Mouse (Mus musculus): ENCODE measurements at regions not wholly inside any gene's neighbourhood (a gene's known extent, or its start where the extent isn't known, plus 50 kb on each side); places are given as distances from the start of the nearest gene placed in this dataset.
A peak's percentile ranks its signal among the peaks of the same experiment; 100 is the strongest.

DNA sequence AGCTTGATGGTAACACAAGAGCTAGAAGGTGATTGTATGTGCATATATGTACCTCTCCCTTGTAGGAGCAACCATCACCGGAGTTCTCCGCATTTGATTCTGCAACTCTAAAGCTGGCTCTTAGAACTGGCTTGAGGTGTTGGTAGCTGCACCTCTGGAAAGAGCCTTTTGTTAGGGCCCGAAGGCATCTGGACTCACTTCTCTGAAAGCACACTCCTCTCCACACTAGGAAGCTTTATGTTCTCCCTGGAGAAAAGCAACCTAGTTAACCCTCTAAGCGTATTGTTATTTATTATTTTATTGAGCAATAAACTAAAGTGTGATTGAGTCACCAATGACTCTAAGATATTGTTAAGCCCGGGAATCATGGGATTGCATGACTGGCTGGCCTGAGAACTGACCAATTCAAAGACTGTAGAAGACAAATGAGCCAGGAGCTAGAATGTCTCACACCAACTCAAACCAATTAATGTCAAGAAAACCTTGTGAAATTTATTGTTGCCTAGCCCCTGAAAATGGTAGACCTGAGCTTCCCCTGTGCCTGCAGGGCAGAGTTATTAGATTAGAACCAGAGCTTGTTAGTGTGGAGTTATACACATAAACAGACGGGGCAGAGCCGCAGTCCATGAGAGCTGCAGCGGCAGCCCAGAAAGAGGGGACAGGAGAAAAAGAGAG lies 340.6 kb downstream of the Setd4 start:
- peak; percentile 60 for DNase-seq

DNA sequence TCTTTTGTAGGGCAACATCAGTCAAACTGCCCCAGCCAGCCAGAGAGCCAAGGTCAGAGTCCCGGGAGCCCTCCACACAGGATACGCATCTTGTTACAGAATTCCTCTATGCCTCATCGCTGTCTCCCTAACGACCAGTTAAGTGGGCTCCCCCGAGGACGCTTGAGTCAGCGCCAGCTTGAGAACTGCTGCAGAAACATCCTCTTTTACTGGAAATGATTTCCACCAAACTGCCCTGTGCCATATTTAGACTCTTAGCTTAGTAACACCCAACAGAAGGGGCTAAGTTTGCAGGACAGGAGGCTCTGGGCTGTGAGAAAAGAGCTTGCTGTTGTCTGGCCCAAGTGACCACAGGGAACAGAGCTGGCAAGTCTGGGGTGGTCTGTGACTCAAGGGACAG lies 357.0 kb downstream of the Setd4 start:
- DNase-seq, result peak; percentile 85

- peak; percentile 37 for DNase-seq
Observed at GRCm38 (mm10) chr16:93245738-93246137, 358.1 kb downstream of the Setd4 start.

- peak; percentile 49 for DNase-seq
Observed at GRCm38 (mm10) chr16:93238898-93239297, 365.0 kb downstream of the Setd4 start.

DNA sequence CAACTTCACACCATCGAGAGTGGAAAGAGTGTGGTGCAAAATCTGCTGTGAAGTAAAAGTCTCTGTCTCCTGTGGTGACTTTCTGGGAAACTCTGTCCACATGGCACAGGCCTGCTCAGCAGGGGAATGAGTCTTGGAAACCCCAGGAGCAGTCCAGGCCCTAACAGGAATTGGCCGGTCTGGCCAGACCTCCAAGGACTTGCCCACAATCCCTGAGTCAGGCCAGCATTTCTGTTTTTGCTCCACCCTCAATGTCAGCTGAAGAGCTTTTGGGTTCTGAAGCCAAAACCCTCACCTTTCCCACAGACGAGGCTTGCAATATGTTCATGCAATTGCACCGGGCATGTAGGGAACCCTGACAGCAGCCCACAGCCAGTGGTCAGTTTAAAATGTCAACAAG lies 365.5 kb downstream of the Setd4 start:
- DNase-seq, result peak; percentile 21

DNA sequence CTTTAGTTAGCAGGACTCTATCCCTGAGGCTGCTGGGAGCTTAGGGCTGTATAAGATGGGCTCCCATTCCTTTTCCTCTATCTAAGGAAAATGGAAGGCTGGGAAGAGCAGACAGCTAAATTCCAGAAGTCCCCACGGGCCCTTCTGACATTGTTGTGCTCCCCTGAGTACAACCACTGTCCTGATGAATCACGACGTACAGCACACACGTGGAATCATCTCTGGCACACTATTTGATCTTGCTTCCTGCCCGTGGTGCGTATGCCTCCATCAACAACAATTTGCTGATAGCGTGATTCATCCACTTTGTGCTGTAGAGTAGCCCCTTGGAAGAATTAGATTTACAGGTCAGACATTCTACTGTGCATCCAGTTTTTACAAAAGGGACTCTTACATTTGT lies 378.2 kb downstream of the Setd4 start:
- DNase-seq, result no peak

DNA sequence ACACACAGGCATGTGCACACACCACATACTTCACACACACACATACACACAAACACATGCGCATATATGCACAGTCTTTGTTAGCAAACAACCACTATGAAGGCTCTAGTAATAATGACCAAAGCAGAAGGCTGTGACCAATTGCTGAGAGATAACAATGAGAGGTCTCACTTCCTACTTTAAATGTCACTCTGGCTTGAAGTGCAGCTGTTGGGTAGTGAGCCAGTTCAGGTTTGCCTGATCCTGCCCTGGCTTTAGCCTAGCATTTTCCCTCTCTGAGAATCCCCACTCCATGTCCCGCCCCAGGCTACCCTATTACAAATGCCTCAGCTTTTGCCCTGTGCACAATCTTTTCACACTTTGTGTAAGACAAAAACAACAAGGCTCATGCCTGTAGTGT lies 378.7 kb downstream of the Setd4 start:
- no peak for DNase-seq

- DNase-seq, result no peak
Observed at GRCm38 (mm10) chr16:93219731-93220130, 384.1 kb downstream of the Setd4 start.

DNA sequence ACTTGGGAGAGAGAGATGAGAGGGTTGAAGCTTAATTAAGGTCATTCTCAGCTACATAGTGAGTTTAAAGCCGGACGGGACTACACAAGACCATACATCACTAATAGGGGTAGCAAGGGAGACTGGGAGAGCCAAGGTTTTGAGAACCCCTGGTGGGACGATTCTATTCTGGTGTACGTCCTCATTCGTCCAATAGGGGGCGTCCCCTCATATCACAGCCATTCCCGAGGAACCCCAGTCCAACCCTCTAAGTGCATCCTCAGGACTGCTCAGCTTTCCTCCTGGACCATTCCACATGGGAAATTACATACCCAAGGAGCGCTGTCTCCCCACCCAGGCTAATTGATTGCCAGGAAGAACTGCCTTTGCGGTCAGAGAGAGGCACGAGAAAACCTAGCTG lies 385.5 kb downstream of the Setd4 start:
- DNase-seq, result no peak

DNA sequence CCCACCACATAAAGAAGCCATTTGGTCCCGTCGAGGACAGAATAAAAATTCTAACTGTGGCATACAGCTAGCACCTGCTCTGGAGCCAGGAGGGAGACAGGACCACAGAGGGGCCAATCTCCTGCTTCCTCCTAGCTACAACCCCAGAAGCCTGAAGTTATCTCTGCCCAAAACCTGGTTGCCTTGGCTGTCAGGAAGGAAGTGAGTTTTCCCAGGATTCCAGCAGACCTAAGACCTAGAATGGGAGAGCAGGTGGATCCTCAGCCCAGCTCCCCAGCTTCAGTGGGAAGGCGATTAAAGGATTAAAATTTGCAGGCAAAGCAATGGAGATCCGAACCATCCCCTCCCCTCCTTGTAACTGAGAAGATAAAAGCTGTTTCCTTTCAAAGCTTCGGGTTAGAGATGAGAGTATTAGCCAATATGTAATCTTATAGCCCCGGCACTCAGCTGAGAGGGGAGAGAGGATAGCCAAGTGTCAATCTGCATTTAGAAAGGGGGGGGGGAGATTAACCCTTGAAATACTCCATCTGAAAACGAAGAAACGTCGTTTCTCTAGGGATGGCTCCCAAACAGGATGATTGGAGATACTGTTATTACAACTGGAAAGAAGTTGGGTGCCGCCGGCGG lies 386.1 kb downstream of the Setd4 start:
- no peak for DNase-seq

- no peak for DNase-seq
Observed at GRCm38 (mm10) chr16:93215630-93216029, 388.2 kb downstream of the Setd4 start.

GRCm38 (mm10) chr16:93213618-93214017 lies 387.7 kb upstream of the Runx1 start:
- DNase-seq, result no peak

GRCm38 (mm10) chr16:93207675-93208074 lies 381.7 kb upstream of the Runx1 start:
- no peak for DNase-seq

- no peak for DNase-seq
Observed at GRCm38 (mm10) chr16:93207217-93207616, 381.3 kb upstream of the Runx1 start.

DNA sequence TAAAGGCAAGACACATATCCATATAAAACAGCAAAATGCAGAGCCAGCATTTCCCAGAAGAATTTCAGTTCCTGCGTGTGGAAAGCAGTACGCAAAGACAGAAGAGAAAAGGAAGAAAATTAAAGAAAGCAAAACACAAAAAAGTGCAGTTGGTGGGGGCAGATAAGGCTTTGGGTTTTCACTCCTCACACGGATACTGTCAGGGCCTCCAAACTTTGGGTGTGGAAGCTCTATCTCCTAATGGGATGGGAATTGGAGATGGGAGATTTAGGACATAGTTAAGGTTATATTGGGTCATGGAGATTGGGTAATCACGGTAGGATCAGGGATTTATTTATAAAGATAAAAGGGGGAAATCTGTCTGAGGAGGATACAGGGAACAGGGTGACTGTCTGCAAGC lies 380.4 kb upstream of the Runx1 start:
- DNase-seq, result no peak

GRCm38 (mm10) chr16:93204601-93205000 lies 378.7 kb upstream of the Runx1 start:
- no peak for DNase-seq

DNA sequence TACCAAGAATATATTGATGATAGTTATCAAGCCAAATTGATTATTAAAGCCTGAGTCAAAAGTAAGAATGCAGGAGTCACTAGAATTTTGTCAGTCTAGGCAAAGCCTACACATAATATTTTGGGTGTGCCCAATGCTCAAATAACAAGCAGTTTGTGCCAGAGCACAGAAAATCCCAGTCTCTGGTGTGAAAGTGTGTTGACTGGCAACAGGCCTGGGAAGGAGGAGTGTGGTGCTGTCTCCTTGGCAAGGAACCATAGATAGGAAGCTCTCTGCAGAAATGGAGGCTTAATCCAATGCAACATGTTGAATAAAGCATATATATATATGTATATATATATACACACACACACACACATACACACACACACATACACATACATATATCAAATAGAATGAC lies 376.6 kb upstream of the Runx1 start:
- DNase-seq, result no peak

GRCm38 (mm10) chr16:93197300-93197699 lies 371.4 kb upstream of the Runx1 start:
- DNase-seq, result no peak

GRCm38 (mm10) chr16:93193921-93194481 lies 368.1 kb upstream of the Runx1 start:
- no peak for DNase-seq

- DNase-seq, result no peak
Observed at GRCm38 (mm10) chr16:93193263-93193662, 367.3 kb upstream of the Runx1 start.

DNA sequence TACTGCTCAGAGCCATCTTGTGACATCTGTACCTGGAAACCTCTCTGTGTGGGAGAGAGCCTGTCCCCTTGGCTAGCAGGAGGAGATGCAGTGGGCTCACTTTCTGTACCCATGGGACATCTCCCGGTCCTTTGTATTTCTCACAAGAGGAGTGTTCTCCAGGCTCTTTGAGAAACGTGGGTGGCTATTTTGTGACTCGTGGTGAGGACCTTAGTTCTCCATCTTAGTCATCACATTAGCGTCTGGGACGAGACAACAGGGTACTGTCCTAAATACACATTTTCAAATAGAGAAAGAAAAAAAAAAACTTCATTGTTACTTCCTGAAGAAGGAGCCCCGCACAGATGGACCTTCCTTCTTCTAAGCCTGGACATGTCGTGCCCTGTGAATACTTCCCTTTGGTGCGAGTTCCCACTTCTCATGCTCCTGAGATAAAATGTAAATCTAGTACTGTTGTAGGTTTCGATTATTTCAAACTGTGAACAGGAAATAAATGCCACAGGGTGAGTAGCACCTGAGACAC lies 366.8 kb upstream of the Runx1 start:
- no peak for DNase-seq

- DNase-seq, result no peak
Observed at GRCm38 (mm10) chr16:93191174-93191573, 365.2 kb upstream of the Runx1 start.

GRCm38 (mm10) chr16:93190301-93190700 lies 364.4 kb upstream of the Runx1 start:
- peak; percentile 83 for DNase-seq

- DNase-seq, result no peak
Observed at GRCm38 (mm10) chr16:93189875-93190274, 363.9 kb upstream of the Runx1 start.

All from heart, adult 11 months (tissue).